Mouse (Mus musculus): Measurements from ENCODE around the gene Olfr517. TPM values are rescaled to one million over a fixed set of nuclear protein-coding genes. Genes with fewer than 3 reads are reported as not detected.

Gene Olfr517
- not detected for polyA plus RNA-seq (2014; fragmentation: Illumina TruSeq; extraction: RNeasy Lipid Tissue Mini Kit (QIAGEN cat#74804); ENCODE audit: low read depth, low replicate concordance)

GRCm38 (mm10) chr7:108872279-108872678 is at the start of gene Olfr517:
Gene Olfr517 (minus strand): TSS chr7:108872379.

DNA sequence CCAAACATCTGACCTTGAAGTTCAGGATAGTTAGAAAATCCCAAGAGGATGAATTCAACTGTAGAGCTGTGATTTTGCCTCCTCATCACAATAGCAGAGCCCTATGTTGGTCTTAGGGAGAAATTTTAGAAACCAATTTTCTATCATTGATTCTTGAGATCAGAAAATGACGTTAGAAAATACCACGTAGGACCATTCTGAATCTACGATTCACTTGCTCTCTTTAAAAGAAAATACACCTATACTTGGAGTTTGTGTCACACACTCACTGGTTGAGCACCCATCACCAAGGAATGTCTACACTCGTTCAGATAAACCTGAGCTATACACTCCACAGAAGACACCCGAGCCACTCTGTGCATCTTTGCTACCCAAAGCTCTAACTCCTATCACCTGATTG is 22.1 kb upstream of the Olfr517 start, which contains the start of gene Olfr519:
Olfr519 (minus strand) TSS at position 101 of the 400 bp plus-strand sequence.

DNA sequence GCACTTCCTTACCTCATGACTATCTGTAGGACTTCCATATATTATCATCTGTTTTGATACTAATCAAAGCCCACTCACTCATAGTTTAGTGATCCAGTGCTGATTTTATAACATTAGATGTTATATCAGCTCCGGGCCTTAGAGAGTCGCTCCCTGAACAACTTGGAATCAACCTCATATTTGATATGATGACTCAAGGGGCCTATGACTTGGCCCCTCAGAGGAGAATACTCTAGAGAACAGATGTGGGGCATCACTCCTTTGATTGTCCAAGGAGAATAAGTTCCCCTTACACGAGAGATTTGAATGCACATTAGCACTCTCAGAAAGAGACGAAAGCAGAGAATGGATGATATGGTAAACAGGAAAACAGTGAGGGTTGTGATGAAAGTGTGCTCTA is 12.7 kb upstream of the Olfr517 start, which contains the start of gene Olfr518:
Olfr518 (minus strand) TSS at position 101 of the 400 bp plus-strand sequence.

DNA sequence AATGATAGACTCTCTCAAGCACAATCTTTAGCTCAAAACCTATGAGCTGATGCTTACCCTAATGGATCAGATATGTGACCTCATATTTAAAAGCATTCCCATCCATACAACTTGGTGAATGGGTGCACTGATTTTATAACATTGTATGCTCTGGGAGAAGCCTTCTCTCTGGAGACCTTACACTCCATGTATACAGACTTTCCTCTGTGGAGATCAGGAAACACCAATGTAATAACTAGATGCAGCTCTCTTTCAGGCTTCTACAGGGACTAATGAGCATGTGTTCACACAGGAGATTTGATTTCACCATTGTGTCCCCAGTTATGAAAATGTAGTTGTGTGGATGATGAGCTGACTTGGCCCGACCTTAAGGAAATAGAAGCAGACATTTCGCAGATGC is 21.8 kb downstream of the Olfr517 start, which contains the start of gene Olfr516:
Olfr516 (minus strand) TSS at position 101 of the 400 bp plus-strand sequence.

DNA sequence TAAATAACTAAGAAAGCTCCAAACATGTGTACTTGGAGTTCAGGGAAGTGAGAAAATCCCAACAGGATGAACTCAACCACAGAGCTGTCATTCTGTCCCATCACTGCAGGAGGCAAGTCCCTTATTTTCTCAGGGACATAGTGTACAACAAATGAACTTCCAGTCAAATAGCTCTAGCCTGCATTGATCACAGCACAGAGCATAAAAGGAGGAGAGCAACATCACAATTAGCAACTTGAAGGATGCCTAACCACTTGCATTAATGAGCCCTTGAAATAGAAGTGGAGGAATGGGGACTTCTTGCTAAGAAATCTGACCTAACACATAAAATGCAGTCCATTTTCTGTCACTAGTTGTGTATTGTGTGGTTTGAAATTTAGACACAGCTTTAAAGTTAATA is 46.3 kb downstream of the Olfr517 start, which contains the start of gene Olfr514:
Olfr514 (minus strand) TSS at position 101 of the 400 bp plus-strand sequence.

Other genes with a start within 250 kb of the Olfr517 start
- not detected for gene Olfr508, start 242.4 kb downstream of the Olfr517 start, polyA plus RNA-seq (2014; fragmentation: Illumina TruSeq; extraction: RNeasy Lipid Tissue Mini Kit (QIAGEN cat#74804); ENCODE audit: low read depth, low replicate concordance)
- gene Olfr509, start 220.5 kb downstream of the Olfr517 start, polyA plus RNA-seq (2014; fragmentation: Illumina TruSeq; extraction: RNeasy Lipid Tissue Mini Kit (QIAGEN cat#74804); ENCODE audit: low read depth, low replicate concordance): not detected
- gene Olfr510, start 206.0 kb downstream of the Olfr517 start, polyA plus RNA-seq (2014; fragmentation: Illumina TruSeq; extraction: RNeasy Lipid Tissue Mini Kit (QIAGEN cat#74804); ENCODE audit: low read depth, low replicate concordance): not detected
- gene Olfr512, start 159.1 kb downstream of the Olfr517 start, polyA plus RNA-seq (2014; fragmentation: Illumina TruSeq; extraction: RNeasy Lipid Tissue Mini Kit (QIAGEN cat#74804); ENCODE audit: low read depth, low replicate concordance): not detected
- gene Olfr513, start 121.4 kb downstream of the Olfr517 start, polyA plus RNA-seq (2014; fragmentation: Illumina TruSeq; extraction: RNeasy Lipid Tissue Mini Kit (QIAGEN cat#74804); ENCODE audit: low read depth, low replicate concordance): not detected
- not detected for gene Olfr514, start 46.4 kb downstream of the Olfr517 start, polyA plus RNA-seq (2014; fragmentation: Illumina TruSeq; extraction: RNeasy Lipid Tissue Mini Kit (QIAGEN cat#74804); ENCODE audit: low read depth, low replicate concordance)
- not detected for gene Olfr516, start 21.9 kb downstream of the Olfr517 start, polyA plus RNA-seq (2014; fragmentation: Illumina TruSeq; extraction: RNeasy Lipid Tissue Mini Kit (QIAGEN cat#74804); ENCODE audit: low read depth, low replicate concordance)
- not detected for gene Olfr518, start 12.6 kb upstream of the Olfr517 start, polyA plus RNA-seq (2014; fragmentation: Illumina TruSeq; extraction: RNeasy Lipid Tissue Mini Kit (QIAGEN cat#74804); ENCODE audit: low read depth, low replicate concordance)
- not detected for gene Olfr519, start 22.0 kb upstream of the Olfr517 start, polyA plus RNA-seq (2014; fragmentation: Illumina TruSeq; extraction: RNeasy Lipid Tissue Mini Kit (QIAGEN cat#74804); ENCODE audit: low read depth, low replicate concordance)
- not detected for gene Nlrp10, start 57.8 kb upstream of the Olfr517 start, polyA plus RNA-seq (2014; fragmentation: Illumina TruSeq; extraction: RNeasy Lipid Tissue Mini Kit (QIAGEN cat#74804); ENCODE audit: low read depth, low replicate concordance)
- gene Eif3f, start 62.0 kb upstream of the Olfr517 start, polyA plus RNA-seq (2014; fragmentation: Illumina TruSeq; extraction: RNeasy Lipid Tissue Mini Kit (QIAGEN cat#74804); ENCODE audit: low read depth, low replicate concordance): 24.5 TPM
- not detected for gene Tub, start 78.0 kb upstream of the Olfr517 start, polyA plus RNA-seq (2014; fragmentation: Illumina TruSeq; extraction: RNeasy Lipid Tissue Mini Kit (QIAGEN cat#74804); ENCODE audit: low read depth, low replicate concordance)
- gene Ric3, start 211.0 kb upstream of the Olfr517 start, polyA plus RNA-seq (2014; fragmentation: Illumina TruSeq; extraction: RNeasy Lipid Tissue Mini Kit (QIAGEN cat#74804); ENCODE audit: low read depth, low replicate concordance): 3.4 TPM

All from kidney, adult 10 weeks (tissue).